Mouse (Mus musculus) limb, embryonic 15.5 days (tissue): ENCODE results near the gene Myo1g. TPM values are rescaled to one million over a fixed set of nuclear protein-coding genes. Genes with fewer than 3 reads are reported as not detected.

Source experiments
- ATAC-seq: fragments of 200-750 bp; cut with Nextera tagmentation; 2 replicates; pipeline ENCODE4 v1.8.0; 2017; ENCODE audit warnings: low read depth, moderate TSS enrichment; ENCODE audit not compliant: insufficient number of reproducible peaks, low FRiP score, low TSS enrichment
- H3K27ac ChIP-seq: fragments of 300-500 bp; sonication (generic); 2 replicates; pipeline ENCODE4 v1.5.1; 2015; ENCODE audit warnings: moderate library complexity, mild to moderate bottlenecking, inconsistent platforms
- H3K27me3 ChIP-seq: fragments of 300-500 bp; sonication (generic); 2 replicates; pipeline ENCODE4 v1.6.1; 2015; ENCODE audit warnings: inconsistent platforms
- H3K36me3 ChIP-seq: fragments of 300-500 bp; sonication (generic); 2 replicates; pipeline ENCODE4 v1.6.1; 2015; ENCODE audit warnings: inconsistent platforms
- H3K4me1 ChIP-seq: fragments of 300-500 bp; sonication (generic); 2 replicates; pipeline ENCODE4 v1.6.1; 2015; ENCODE audit warnings: inconsistent platforms
- H3K4me2 ChIP-seq: fragments of 300-500 bp; sonication (generic); 2 replicates; pipeline ENCODE4 v1.6.1; 2015; ENCODE audit warnings: mild to moderate bottlenecking, inconsistent platforms
- H3K4me3 ChIP-seq: fragments of 300-500 bp; sonication (generic); 2 replicates; pipeline ENCODE4 v1.5.1; 2015; ENCODE audit warnings: mild to moderate bottlenecking, inconsistent platforms
- H3K9ac ChIP-seq: fragments of 300-500 bp; sonication (generic); 2 replicates; pipeline ENCODE4 v1.6.1; 2015; ENCODE audit warnings: inconsistent platforms
- H3K9me3 ChIP-seq: fragments of 300-500 bp; sonication (generic); 2 replicates; pipeline ENCODE4 v1.6.1; 2016; ENCODE audit warnings: inconsistent platforms
- WGBS: fragments of 180-500 bp; shearing (Covaris S2); methylation state at CpG from one replicate; pipeline ENCODE4 v1.1.7; 2015; 5-methylcytosine and 5-hydroxymethylcytosine counted together
- polyA plus RNA-seq: library from polyadenylated mRNA; unstranded; fragments of >200 nt; fragmentation: Nextera tagmentation; extraction: Ambion mirVana; gene quantifications from 2 replicates; pipeline ENCODE4 v1.2.1, GENCODE M21; 2015

Gene Myo1g
- 3.6 and 4.2 TPM in 2 replicates for polyA plus RNA-seq

DNA sequence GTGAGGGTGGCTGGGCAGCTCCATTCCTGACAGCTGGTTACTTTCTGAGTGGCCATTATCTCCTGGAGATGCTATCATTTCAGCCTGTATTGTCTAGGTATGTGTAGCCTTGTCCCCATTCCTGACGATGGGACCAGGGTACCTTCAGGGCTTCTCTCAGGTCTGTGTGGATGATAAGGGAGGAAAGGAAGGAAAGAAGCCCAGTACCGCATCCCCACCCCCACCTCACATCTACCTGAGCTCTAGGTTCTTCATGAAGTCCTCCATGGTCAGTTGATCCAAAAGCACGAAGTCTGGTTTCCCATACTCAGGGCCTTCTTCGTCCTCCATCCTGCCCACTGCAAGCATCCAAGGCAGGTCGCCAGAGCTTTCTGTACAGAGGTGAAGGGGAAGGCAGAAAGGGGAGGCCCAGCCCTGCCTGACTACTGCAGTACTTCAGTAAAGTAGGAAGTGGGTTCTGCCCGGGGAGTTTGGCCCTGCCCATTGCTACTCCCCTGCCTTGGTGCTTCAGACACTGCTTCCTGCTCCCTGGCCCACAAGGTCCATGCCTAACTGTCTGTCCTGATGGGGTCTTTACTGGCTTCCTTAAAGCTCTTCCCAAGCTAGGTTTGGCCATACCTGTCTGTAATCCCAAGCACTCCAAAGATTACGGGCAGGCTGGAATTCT, at the start of gene Myo1g:
TSS of gene Myo1g (minus strand) at position 459 of the 667 bp plus-strand sequence.
- H3K27ac ChIP-seq, result no peak within 1 kb of the TSS
- H3K4me1 ChIP-seq, result no peaks in the 10 kb centered on the region
- H3K9ac ChIP-seq, result no peak within 1 kb of the TSS
- no peaks in the 10 kb centered on the region for H3K9me3 ChIP-seq
- WGBS, result 72% methylated on average over 7 of the region's 7 CpGs
- ATAC-seq, result no peak
- H3K4me3 ChIP-seq, result no peak within 1 kb of the TSS
- no peak within 1 kb of the TSS for H3K4me2 ChIP-seq
- no peaks in the 10 kb centered on the region for H3K27me3 ChIP-seq
- H3K36me3 ChIP-seq, result peaks cover 18% of the 10 kb centered on the region

DNA sequence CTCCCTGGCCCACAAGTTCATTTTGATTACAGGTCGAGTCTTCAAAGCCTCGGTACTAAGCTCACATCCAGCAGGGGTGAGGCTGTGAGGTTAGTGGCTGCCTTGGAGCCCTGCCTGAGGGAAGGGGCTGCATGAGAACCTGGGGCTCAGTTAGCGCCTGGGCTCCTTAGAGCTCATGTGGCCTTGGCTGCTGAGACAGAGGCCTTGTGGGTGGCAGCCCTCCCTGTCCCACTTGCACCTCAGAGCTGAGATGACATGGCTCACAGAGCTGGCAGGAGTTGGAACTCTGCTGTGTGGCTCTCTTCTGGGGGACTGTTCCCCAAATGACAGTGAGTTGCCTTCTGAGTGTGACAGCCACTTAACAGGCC, 48.6 kb upstream of the Myo1g start:
- Histone ChIP-seq H3K9ac (no peak overlapping the region), H3K4me2 (no peak overlapping the region), H3K27ac (no peak overlapping the region), H3K4me1 (no peaks in the 10 kb centered on the region), H3K36me3 (peaks cover 18% of the 10 kb centered on the region), H3K9me3 (no peaks in the 10 kb centered on the region), H3K27me3 (no peaks in the 10 kb centered on the region), H3K4me3 (no peak overlapping the region)
- 48% methylated on average over 3 of the region's 3 CpGs for WGBS
- ATAC-seq, result no peak

DNA sequence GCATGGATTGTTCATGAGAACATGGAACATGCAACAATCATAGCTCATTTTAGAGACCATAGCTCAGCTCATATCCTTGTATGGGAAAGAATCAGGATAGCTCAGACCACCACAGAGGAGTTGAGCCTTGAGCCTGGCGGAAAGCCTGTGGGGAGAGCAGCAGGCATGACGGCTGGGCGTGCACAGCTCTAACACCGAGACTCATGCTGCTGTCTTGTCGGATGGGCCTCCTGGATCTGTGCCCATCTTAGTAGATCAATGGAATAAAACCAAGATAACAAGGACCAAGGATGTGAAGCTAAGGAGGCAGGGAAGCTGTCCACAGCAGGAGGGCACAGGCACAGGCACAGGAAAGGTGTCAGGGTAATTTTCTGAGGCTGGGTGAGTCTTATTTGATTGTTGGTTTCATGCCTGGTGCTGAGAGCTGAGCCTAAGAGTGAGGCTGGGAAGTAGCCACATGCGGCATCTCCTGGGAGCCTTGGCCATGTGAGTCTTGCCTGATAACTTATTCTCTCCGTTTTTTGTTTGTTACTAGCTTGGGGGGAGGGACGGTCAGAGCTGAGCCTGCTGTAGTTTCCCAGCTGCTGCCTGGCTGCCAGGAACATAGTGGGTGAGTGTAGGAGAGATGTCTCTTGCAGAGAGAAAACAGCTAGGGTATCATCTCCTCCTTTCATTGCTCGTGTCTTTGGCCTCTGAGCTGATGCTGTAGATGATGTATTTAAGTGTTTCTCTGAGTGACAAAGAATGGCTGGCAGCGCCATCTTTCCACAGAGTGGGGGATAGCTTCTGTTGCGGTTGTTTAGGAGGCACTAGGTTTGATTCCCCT, 48.0 kb upstream of the Myo1g start:
- Histone ChIP-seq H3K27ac (no peak overlapping the region), H3K4me1 (no peaks in the 10 kb centered on the region), H3K36me3 (peaks cover 17% of the 10 kb centered on the region), H3K4me2 (no peak overlapping the region), H3K27me3 (no peaks in the 10 kb centered on the region), H3K9me3 (no peaks in the 10 kb centered on the region), H3K9ac (no peak overlapping the region), H3K4me3 (no peak overlapping the region)
- 70% methylated on average over 11 of the region's 11 CpGs for WGBS
- ATAC-seq, result no peak

DNA sequence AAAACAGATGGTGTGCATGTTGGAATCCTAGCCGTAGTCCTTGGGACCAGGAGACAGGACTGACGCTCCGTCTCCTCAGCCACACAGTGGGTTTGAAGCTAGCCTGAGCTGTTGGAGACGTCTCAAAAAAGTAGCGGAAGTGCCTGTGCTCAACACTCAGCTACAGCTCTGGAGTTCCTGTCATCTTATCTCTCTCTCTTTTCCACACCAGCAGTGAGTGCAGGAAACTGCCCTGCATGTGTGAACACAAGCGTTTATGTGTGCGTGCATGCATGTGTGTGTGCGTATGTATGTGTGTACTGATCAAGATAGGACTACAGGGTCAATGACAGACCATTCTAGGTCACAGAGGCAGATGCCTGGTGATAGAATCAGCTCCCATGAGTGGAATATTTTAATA, 47.2 kb upstream of the Myo1g start:
- no peak for ATAC-seq
- H3K27ac ChIP-seq, result no peak overlapping the region
- peaks cover 17% of the 10 kb centered on the region for H3K36me3 ChIP-seq
- no peak overlapping the region for H3K9ac ChIP-seq
- H3K27me3 ChIP-seq, result no peaks in the 10 kb centered on the region
- no peaks in the 10 kb centered on the region for H3K4me1 ChIP-seq
- H3K4me2 ChIP-seq, result no peak overlapping the region
- no peaks in the 10 kb centered on the region for H3K9me3 ChIP-seq
- H3K4me3 ChIP-seq, result no peak overlapping the region
- WGBS, result 90% methylated on average over 8 of the region's 8 CpGs

DNA sequence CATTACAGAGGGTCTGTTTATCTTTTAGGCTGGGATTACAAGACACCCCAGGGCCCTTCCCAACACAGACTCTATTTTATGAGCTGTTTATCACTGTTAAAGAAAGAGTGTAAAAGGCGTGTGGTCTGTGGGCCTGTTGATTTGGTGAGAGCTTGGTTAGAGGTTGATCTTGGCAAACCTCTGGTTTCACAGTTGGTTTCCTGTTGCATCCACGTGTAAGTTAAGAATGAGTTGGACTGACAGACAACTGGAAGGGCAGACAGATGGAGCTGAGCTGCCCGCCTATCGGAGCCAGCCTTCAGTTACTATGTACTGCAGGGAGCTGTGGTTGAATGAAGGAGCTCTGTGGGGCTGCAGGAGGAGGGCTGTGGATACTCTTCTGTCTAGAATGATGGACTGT, 45.7 kb upstream of the Myo1g start:
- WGBS, result 51% methylated on average over 4 of the region's 4 CpGs
- no peak overlapping the region for H3K4me3 ChIP-seq
- no peaks in the 10 kb centered on the region for H3K9me3 ChIP-seq
- ATAC-seq, result no peak
- no peak overlapping the region for H3K9ac ChIP-seq
- no peak overlapping the region for H3K27ac ChIP-seq
- H3K36me3 ChIP-seq, result peaks cover 17% of the 10 kb centered on the region
- H3K27me3 ChIP-seq, result no peaks in the 10 kb centered on the region
- H3K4me1 ChIP-seq, result peaks cover 4% of the 10 kb centered on the region; the same call in 1 of the 2 replicates
- no peak overlapping the region for H3K4me2 ChIP-seq

DNA sequence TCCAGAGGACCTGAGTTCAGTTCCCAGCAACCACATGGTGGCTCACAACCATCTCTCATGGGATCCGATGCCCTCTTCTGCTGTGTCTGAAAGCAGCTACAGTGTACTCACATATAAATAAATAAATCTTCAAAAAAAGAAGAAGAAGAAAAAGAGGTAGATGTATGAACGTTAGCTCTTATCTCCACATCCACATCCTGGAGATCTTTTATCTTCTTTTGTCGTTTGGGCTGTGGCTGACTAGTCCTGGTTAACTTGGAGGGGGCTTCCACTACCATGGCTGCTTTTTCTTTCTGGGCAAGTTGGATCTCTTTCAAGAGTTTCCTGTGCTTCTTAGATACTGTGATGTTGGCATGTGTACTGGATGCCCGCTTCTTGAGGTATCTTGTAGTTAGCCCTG, 42.4 kb upstream of the Myo1g start:
- WGBS, result 88% methylated on average over 4 of the region's 4 CpGs
- H3K27ac ChIP-seq, result no peak overlapping the region
- ATAC-seq, result no peak
- H3K4me2 ChIP-seq, result no peak overlapping the region
- H3K4me1 ChIP-seq, result peaks cover 7% of the 10 kb centered on the region; the same call in 1 of the 2 replicates
- H3K4me3 ChIP-seq, result no peak overlapping the region
- no peaks in the 10 kb centered on the region for H3K9me3 ChIP-seq
- H3K9ac ChIP-seq, result no peak overlapping the region
- H3K27me3 ChIP-seq, result no peaks in the 10 kb centered on the region
- peaks cover 3% of the 10 kb centered on the region; the same call in 1 of the 2 replicates for H3K36me3 ChIP-seq

DNA sequence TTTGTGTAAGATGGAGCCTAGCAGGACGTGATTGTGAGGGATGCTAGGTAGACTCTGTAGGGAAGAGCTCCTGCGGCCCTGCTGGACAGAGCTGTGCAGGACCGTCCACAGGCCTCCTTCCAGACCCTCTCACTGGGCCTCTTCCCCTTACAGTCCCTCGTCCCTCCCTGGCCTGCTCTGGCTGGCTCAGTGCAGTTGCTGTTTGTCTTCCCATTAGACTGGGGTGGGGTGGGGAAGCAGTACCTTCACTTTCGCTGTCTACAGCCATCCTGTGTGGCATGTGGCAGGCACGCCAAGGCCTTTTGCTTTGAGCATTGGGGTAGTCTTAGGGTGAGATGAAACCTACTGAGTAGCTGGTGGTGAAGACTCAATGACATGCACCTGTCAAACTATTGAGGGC, 41.6 kb upstream of the Myo1g start:
- 0 out of 2 replicates have a peak, but pooled peaks have one; percentile 23 for ATAC-seq
- no peak overlapping the region for H3K4me3 ChIP-seq
- H3K4me2 ChIP-seq, result no peak overlapping the region
- no peaks in the 10 kb centered on the region for H3K27me3 ChIP-seq
- H3K9ac ChIP-seq, result no peak overlapping the region
- no peak overlapping the region for H3K27ac ChIP-seq
- no peaks in the 10 kb centered on the region for H3K9me3 ChIP-seq
- peaks cover 5% of the 10 kb centered on the region; the same call in 1 of the 2 replicates for H3K36me3 ChIP-seq
- H3K4me1 ChIP-seq, result peaks cover 7% of the 10 kb centered on the region; the same call in 1 of the 2 replicates
- WGBS, result 80% methylated on average over 6 of the region's 6 CpGs

DNA sequence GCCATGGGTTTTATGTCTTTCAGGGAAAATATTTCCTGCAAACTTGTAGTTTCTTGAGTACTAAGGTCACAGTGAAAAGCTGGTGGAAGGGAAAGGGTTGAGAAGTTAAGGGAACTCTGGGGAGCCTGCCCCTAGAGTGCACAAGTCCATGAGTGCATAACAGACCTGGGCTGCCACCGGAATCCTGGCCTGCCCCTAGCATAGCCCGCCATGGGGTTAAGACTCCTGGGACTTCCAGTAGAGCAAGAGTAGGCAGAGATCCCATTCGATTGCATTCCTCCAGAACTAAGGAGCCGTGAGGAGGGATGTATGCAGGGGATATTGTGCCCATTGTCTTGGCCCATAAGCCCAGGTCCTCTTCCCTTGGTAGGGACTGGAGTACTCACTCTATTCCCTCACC, 40.7 kb upstream of the Myo1g start:
- Histone ChIP-seq H3K9ac (no peak overlapping the region), H3K36me3 (peaks cover 10% of the 10 kb centered on the region; the same call in 1 of the 2 replicates), H3K4me2 (no peak overlapping the region), H3K27me3 (no peaks in the 10 kb centered on the region), H3K9me3 (no peaks in the 10 kb centered on the region), H3K4me1 (peaks cover 7% of the 10 kb centered on the region; the same call in 1 of the 2 replicates), H3K4me3 (no peak overlapping the region), H3K27ac (no peak overlapping the region)
- no peak for ATAC-seq
- WGBS, result 93% methylated on average over 4 of the region's 4 CpGs

DNA sequence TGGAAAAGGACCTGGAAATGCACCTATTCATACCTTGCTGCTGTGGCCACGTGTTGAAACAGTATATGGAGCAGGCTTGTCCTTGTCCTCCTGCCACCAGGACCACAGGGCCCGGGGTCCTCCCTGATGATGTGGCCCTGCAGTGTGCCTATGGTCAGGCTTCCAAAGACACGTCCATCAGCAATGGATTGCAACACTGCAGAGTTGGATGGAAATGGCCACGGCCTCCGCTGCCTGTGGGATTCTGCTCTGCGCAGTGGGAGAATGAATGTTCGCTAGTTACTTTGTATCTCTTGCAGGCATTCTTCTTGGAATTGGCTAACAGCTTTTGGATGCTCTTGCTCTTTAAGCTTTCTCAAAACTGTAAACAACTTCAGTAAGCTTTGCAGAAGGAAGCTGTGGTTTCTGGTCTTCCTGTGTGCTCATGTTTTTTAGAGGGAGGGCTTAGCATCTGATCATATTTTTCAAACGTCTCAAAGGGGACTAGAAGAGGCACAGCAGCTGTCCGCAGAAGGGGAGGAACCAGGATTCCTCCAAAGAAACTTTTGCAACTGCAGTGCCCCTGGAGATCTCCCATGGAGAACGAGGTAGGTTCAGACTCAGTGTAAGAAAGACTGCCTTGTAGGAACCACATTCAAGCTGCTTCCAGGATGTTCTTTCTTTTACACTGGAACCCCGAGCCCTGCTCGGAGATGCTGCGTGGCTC, 40.0 kb upstream of the Myo1g start:
- Histone ChIP-seq H3K9ac (no peak overlapping the region), H3K9me3 (no peaks in the 10 kb centered on the region), H3K27me3 (no peaks in the 10 kb centered on the region), H3K4me1 (peaks cover 7% of the 10 kb centered on the region; the same call in 1 of the 2 replicates), H3K36me3 (peaks cover 10% of the 10 kb centered on the region; the same call in 1 of the 2 replicates), H3K4me3 (no peak overlapping the region), H3K27ac (0 out of 2 replicates have a peak overlapping the region, but pooled peaks have one; percentile 22), H3K4me2 (no peak overlapping the region)
- 79% methylated on average over 13 of the region's 13 CpGs for WGBS
- ATAC-seq, result no peak

DNA sequence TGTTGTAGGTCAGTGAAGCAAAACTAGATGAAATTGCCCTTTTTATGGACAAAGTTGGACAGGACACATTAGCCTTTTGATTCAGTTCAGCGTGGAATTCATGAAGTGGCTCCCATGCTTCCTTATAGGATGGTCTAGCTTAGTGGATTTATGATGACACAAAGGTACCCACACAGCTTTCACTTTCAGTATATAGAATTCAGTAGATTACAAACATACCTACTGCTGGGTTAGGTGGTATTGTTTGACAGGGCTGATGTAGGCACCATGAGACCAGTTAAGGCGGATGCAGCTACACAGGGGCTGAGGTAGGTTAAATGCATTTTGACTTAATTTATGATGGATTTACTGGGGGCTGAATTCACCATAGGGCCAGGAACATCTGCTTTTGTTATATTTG, 39.2 kb upstream of the Myo1g start:
- no peak for ATAC-seq
- H3K27me3 ChIP-seq, result no peaks in the 10 kb centered on the region
- H3K4me1 ChIP-seq, result peaks cover 8% of the 10 kb centered on the region; the same call in 1 of the 2 replicates
- H3K9me3 ChIP-seq, result no peaks in the 10 kb centered on the region
- no peak overlapping the region for H3K4me3 ChIP-seq
- H3K27ac ChIP-seq, result no peak overlapping the region
- no peak overlapping the region for H3K4me2 ChIP-seq
- H3K9ac ChIP-seq, result no peak overlapping the region
- H3K36me3 ChIP-seq, result peaks cover 10% of the 10 kb centered on the region; the same call in 1 of the 2 replicates
- WGBS, result 88% methylated on average over 2 of the region's 2 CpGs

DNA sequence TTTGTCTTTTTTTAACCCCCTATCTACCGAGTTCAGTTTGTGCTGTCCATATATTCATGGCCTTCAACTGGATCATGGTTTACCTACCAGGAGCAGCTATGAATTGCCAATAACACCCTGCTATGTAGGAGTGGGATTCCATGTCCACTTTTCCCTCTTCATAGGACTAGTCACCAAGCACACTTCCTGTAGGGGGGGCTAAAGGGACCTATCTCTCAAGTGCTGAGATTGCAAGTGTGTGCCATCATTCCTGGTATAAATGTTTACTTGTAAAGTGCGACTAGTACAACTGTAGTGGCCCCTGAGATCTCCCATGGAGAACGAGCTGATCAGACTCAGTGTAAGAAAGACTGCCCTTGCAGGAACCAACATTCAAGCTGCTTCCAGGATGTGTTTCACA, 37.5 kb upstream of the Myo1g start:
- ATAC-seq, result no peak
- H3K9me3 ChIP-seq, result no peaks in the 10 kb centered on the region

More for the DNA sequence above, 37.5 kb upstream of the Myo1g start:
- Histone ChIP-seq H3K36me3 (peaks cover 9% of the 10 kb centered on the region; the same call in 1 of the 2 replicates), H3K27me3 (no peaks in the 10 kb centered on the region), H3K4me2 (no peak overlapping the region), H3K4me1 (peaks cover 11% of the 10 kb centered on the region; the same call in 1 of the 2 replicates), H3K4me3 (no peak overlapping the region), H3K9ac (no peak overlapping the region), H3K27ac (no peak overlapping the region)
- WGBS, result 84% methylated on average over 3 of the region's 3 CpGs
